Mouse (Mus musculus): ENCODE measurements at regions not wholly inside any gene's neighbourhood (a gene's known extent, or its start where the extent isn't known, plus 50 kb on each side); places are given as distances from the start of the nearest gene placed in this dataset. TPM values are rescaled to one million over a fixed set of nuclear protein-coding genes. Genes with fewer than 3 reads are reported as not detected.

DNA sequence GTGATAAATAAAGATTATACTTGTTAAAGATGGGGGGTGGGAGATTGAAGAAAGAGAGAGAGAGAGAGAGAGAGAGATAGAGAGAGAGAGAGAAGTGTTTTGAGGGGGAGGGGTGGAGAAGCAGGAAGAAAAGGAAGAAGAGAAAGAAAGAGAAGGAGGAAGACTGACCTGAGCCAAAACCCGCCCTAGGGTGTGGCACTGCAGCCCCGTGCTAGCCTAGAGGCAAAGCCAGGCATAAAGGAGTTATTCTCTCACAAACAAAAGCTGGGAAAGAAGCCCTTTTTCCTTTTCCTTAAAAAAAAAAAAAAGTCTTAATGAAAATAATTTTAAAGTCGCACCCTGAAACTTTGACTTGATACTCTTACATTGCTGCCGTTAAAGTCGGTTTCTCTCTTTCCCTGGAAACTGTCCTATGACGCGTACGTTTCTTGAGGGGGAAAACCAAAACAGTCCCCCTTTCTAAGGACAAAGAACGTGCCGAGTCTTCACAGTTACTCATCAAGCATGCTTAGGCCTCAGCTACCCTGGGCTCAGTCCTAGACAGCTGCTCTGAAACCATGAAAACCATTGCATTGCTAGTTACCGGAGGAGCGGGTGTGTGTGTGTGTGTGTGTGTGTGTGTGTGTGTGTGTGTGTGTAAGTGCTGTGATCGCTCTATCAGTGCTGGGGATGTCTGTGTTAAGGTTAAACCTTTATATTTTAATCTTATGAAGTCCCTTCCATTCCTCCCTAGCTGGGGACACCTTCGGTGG is 53.6 kb upstream of the Klf3 start:
- no peak for DNase-seq

DNA sequence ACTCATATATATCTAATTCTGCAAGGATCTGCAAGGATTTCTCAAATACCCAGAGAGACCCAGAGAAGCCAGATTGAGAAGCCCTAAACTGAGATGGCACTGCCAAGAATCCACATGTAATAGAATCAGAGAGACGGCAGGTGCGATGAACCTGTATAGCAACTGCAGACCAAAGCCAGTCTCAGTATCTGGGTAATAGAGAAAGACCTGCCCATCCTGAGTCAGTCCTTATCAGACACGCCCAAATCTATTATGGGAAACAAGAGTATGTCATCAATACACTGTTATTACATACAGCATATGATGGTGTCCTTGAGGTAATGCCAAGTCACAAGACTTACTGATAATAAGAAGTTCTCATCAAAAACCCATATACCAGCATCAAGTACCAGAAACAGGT is 52.8 kb upstream of the Klf3 start:
- DNase-seq, result no peak

DNA sequence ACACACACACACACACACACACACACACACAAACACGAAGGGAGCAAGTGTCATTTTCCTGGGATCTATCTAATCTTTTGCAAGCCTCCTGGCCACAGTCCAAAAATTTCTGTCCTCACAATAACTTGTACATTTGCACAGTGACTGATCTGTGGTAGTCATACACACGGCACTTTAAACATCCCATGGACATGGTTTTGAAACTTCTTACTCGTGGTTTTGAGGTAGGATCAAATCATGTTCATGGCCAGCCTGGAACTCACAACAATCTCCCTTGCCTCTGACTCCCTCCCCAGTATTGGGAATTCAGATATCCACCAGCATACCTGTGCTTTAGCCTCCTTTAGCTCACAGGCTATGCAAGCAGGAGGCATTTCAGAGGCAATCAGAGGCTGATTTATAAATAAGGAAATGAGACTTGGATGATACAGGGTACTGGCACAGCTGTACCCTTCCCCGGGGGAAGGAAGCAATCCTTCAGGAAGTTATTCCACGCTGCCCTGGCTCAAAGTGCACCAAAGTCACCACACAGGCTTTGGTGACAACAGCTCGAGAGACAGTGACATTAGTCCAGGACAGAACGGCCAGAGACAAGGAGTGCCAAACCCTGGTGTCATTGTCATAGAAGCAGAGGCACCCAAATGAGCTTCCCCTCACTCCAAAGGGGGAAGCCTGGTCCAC is 52.1 kb upstream of the Klf3 start:
- DNase-seq, result no peak

- DNase-seq, result no peak
Measured at GRCm38 (mm10) chr5:64753142-64753750, 49.9 kb upstream of the Klf3 start.

Small RNA genes in the stretch of these regions (microRNA-seq; reads per million reads assigned to microRNA genes)
- gene Gm25306, result not detected
